Mouse (Mus musculus): ENCODE measurements around the gene Ano8. TPM values are rescaled to one million over a fixed set of nuclear protein-coding genes. Genes with fewer than 3 reads are reported as not detected.
A peak's percentile ranks its signal among the peaks of the same experiment; 100 is the strongest.

The Ano8 gene
- polyA plus RNA-seq, 1 experiment from 2014 or later = 9.6 TPM

- ATAC-seq (replicated peaks) = peak; percentile 7; the same call in 1 of the 2 replicates
- no peaks in the 10 kb centered on the region for H3K9me3 ChIP-seq
- H3K4me2 ChIP-seq = peak overlapping the region; percentile 71
- H3K4me3 ChIP-seq = peak overlapping the region; percentile 49
- H3K4me1 ChIP-seq = peaks cover 26% of the 10 kb centered on the region
- 32% methylated on average over 4 of the region's 4 CpGs for WGBS
- H3K27ac ChIP-seq = peak overlapping the region; percentile 89; the same call in 1 of the 2 replicates
- peak overlapping the region; percentile 63 for H3K9ac ChIP-seq
- no peaks in the 10 kb centered on the region for H3K27me3 ChIP-seq (replicated peaks)
- H3K36me3 ChIP-seq (replicated peaks) = peaks cover 30% of the 10 kb centered on the region
These were observed 10.1 kb downstream of the Ano8 start for GRCm38 (mm10) chr8:71475702-71476075.

- ATAC-seq (replicated peaks) = no peak; the same call in 1 of the 2 replicates
- WGBS = 91% methylated on average over 25 of the region's 25 CpGs
- H3K4me3 ChIP-seq = no peak overlapping the region
- H3K27ac ChIP-seq = peak overlapping the region; percentile 89; the same call in 1 of the 2 replicates
- H3K4me2 ChIP-seq = peak overlapping the region; percentile 71
- H3K9ac ChIP-seq = no peak overlapping the region
- peaks cover 32% of the 10 kb centered on the region for H3K4me1 ChIP-seq
- H3K9me3 ChIP-seq = no peaks in the 10 kb centered on the region
- H3K36me3 ChIP-seq (replicated peaks) = peaks cover 23% of the 10 kb centered on the region
- no peaks in the 10 kb centered on the region for H3K27me3 ChIP-seq (replicated peaks)
These were observed 10.7 kb downstream of the Ano8 start for GRCm38 (mm10) chr8:71474785-71475701.

- Histone ChIP-seq H3K36me3 (replicated peaks) (peaks cover 16% of the 10 kb centered on the region), H3K9me3 (no peaks in the 10 kb centered on the region), H3K4me1 (peaks cover 37% of the 10 kb centered on the region), H3K9ac (no peak overlapping the region), H3K27ac (no peak overlapping the region), H3K4me3 (no peak overlapping the region), H3K4me2 (no peak overlapping the region), H3K27me3 (replicated peaks) (no peaks in the 10 kb centered on the region)
- ATAC-seq (replicated peaks) = no peak
- WGBS = 94% methylated on average over 18 of the region's 18 CpGs
These were observed 11.4 kb downstream of the Ano8 start for GRCm38 (mm10) chr8:71474344-71474743.

GRCm38 (mm10) chr8:71472601-71473386 lies 13.0 kb downstream of the Ano8 start:
- peaks cover 16% of the 10 kb centered on the region; the same call in 1 of the 2 replicates for H3K36me3 ChIP-seq (replicated peaks)
- no peak overlapping the region for H3K27ac ChIP-seq
- no peaks in the 10 kb centered on the region for H3K27me3 ChIP-seq (replicated peaks)
- 88% methylated on average over 8 of the region's 8 CpGs for WGBS
- H3K9me3 ChIP-seq = no peaks in the 10 kb centered on the region
- H3K4me2 ChIP-seq = no peak overlapping the region
- no peak overlapping the region for H3K9ac ChIP-seq
- no peak for ATAC-seq (replicated peaks)
- no peak overlapping the region for H3K4me3 ChIP-seq
- H3K4me1 ChIP-seq = peaks cover 36% of the 10 kb centered on the region

- H3K36me3 ChIP-seq (replicated peaks) = peaks cover 16% of the 10 kb centered on the region; the same call in 1 of the 2 replicates
- 95% methylated on average over 17 of the region's 17 CpGs for WGBS
These were observed 13.9 kb downstream of the Ano8 start for GRCm38 (mm10) chr8:71471861-71472260.

GRCm38 (mm10) chr8:71470913-71471255 lies 14.9 kb downstream of the Ano8 start:
- no peak for ATAC-seq (replicated peaks)
- Histone ChIP-seq H3K27me3 (replicated peaks) (no peaks in the 10 kb centered on the region), H3K4me2 (no peak overlapping the region), H3K9ac (no peak overlapping the region), H3K9me3 (no peaks in the 10 kb centered on the region), H3K36me3 (replicated peaks) (peaks cover 20% of the 10 kb centered on the region; the same call in 1 of the 2 replicates), H3K27ac (no peak overlapping the region), H3K4me1 (peaks cover 23% of the 10 kb centered on the region), H3K4me3 (no peak overlapping the region)
- 89% methylated on average over 5 of the region's 5 CpGs for WGBS

More at GRCm38 (mm10) chr8:71471861-71472260, 13.9 kb downstream of the Ano8 start:
- H3K4me3 ChIP-seq = no peak overlapping the region
- H3K4me2 ChIP-seq = no peak overlapping the region
- no peak overlapping the region for H3K9ac ChIP-seq
- H3K4me1 ChIP-seq = peaks cover 27% of the 10 kb centered on the region
- no peaks in the 10 kb centered on the region for H3K9me3 ChIP-seq
- H3K27ac ChIP-seq = no peak overlapping the region
- no peaks in the 10 kb centered on the region for H3K27me3 ChIP-seq (replicated peaks)
- no peak for ATAC-seq (replicated peaks)

- Histone ChIP-seq H3K27me3 (replicated peaks) (no peaks in the 10 kb centered on the region), H3K9me3 (no peaks in the 10 kb centered on the region), H3K27ac (no peak overlapping the region), H3K36me3 (replicated peaks) (peaks cover 20% of the 10 kb centered on the region; the same call in 1 of the 2 replicates), H3K4me1 (peaks cover 26% of the 10 kb centered on the region), H3K4me2 (peak overlapping the region; percentile 78), H3K9ac (peak overlapping the region; percentile 74), H3K4me3 (peak overlapping the region; percentile 77)
- WGBS = 88% methylated on average over 3 of the region's 3 CpGs
- no peak for ATAC-seq (replicated peaks)
These were observed 15.4 kb downstream of the Ano8 start for GRCm38 (mm10) chr8:71470146-71470912.

- Histone ChIP-seq H3K9ac (peak overlapping the region; percentile 74), H3K4me1 (peaks cover 28% of the 10 kb centered on the region), H3K4me2 (peak overlapping the region; percentile 78), H3K9me3 (no peaks in the 10 kb centered on the region), H3K27me3 (replicated peaks) (no peaks in the 10 kb centered on the region), H3K27ac (peak overlapping the region; percentile 88), H3K4me3 (peak overlapping the region; percentile 77), H3K36me3 (replicated peaks) (peaks cover 12% of the 10 kb centered on the region; the same call in 1 of the 2 replicates)
- peak; percentile 62 for ATAC-seq (replicated peaks)
- under 1% methylated on average over 24 of the region's 24 CpGs for WGBS
These were observed 16.4 kb downstream of the Ano8 start for GRCm38 (mm10) chr8:71469411-71469810.

- no peaks in the 10 kb centered on the region for H3K9me3 ChIP-seq
- ATAC-seq (replicated peaks) = peak; percentile 89
- peaks cover 8% of the 10 kb centered on the region; the same call in 1 of the 2 replicates for H3K36me3 ChIP-seq (replicated peaks)
- peak within 1 kb of the TSS; percentile 77 for H3K4me3 ChIP-seq
- peak within 1 kb of the TSS; percentile 88 for H3K27ac ChIP-seq
- H3K27me3 ChIP-seq (replicated peaks) = no peaks in the 10 kb centered on the region
- H3K4me2 ChIP-seq = peak within 1 kb of the TSS; percentile 78
- peaks cover 33% of the 10 kb centered on the region for H3K4me1 ChIP-seq
- H3K9ac ChIP-seq = peak within 1 kb of the TSS; percentile 74
- WGBS = under 1% methylated on average over 52 of the region's 52 CpGs
These were observed 16.8 kb downstream of the Ano8 start, which contains the start of gene Dda1 for GRCm38 (mm10) chr8:71468916-71469315. Dda1 (plus strand) TSS chr8:71469199.

- WGBS = 95% methylated on average over 1 of the region's 1 CpGs
- no peak overlapping the region for H3K27ac ChIP-seq
- no peak for ATAC-seq (replicated peaks)
- H3K27me3 ChIP-seq (replicated peaks) = no peaks in the 10 kb centered on the region
- no peaks in the 10 kb centered on the region for H3K9me3 ChIP-seq
- H3K4me2 ChIP-seq = no peak overlapping the region
- peaks cover 37% of the 10 kb centered on the region for H3K4me1 ChIP-seq
- no peak overlapping the region for H3K9ac ChIP-seq
- H3K36me3 ChIP-seq (replicated peaks) = peaks cover 8% of the 10 kb centered on the region; the same call in 1 of the 2 replicates
- H3K4me3 ChIP-seq = no peak overlapping the region
These were observed 17.8 kb downstream of the Ano8 start for GRCm38 (mm10) chr8:71468001-71468400.

GRCm38 (mm10) chr8:71467201-71467600 lies 18.6 kb downstream of the Ano8 start:
- H3K36me3 ChIP-seq (replicated peaks) = peaks cover 6% of the 10 kb centered on the region; the same call in 1 of the 2 replicates

More at GRCm38 (mm10) chr8:71467201-71467600, 18.6 kb downstream of the Ano8 start:
- H3K27me3 ChIP-seq (replicated peaks) = no peaks in the 10 kb centered on the region
- no peak for ATAC-seq (replicated peaks)
- H3K4me3 ChIP-seq = no peak overlapping the region
- WGBS = 93% methylated on average over 2 of the region's 2 CpGs
- no peak overlapping the region for H3K4me2 ChIP-seq
- H3K27ac ChIP-seq = no peak overlapping the region
- peaks cover 44% of the 10 kb centered on the region for H3K4me1 ChIP-seq
- no peak overlapping the region for H3K9ac ChIP-seq
- no peaks in the 10 kb centered on the region for H3K9me3 ChIP-seq
